Mouse (Mus musculus) cerebellum, postnatal 10 days (tissue): ENCODE measurements around the gene Marcksl1.

Experiments
- DNase-seq, 2 experiments: peaks; one replicate each; pipeline ENCODE4 v3.0.0; 2021; ENCODE audit warnings: mixed read lengths in 2 of 2

The Marcksl1 gene

GRCm38 (mm10) chr4:129513086-129513767, at the start of gene Marcksl1:
TSS of gene Marcksl1 (plus strand) at chr4:129513581.
- DNase-seq: peak; percentile 97 to 98

GRCm38 (mm10) chr4:129464286-129464815, 49.0 kb upstream of the Marcksl1 start:
- no peak for DNase-seq

GRCm38 (mm10) chr4:129476047-129476446, 37.3 kb upstream of the Marcksl1 start:
- DNase-seq: no peak

- DNase-seq: no peak
Observed at GRCm38 (mm10) chr4:129479863-129480262, 33.5 kb upstream of the Marcksl1 start.

GRCm38 (mm10) chr4:129481090-129481489, 32.3 kb upstream of the Marcksl1 start:
- no peak for DNase-seq

- peak; percentile 73 for DNase-seq
Observed at GRCm38 (mm10) chr4:129490972-129491880, 22.2 kb upstream of the Marcksl1 start, which contains the start of the genes Tssk3 and Fam229a. TSS of gene Tssk3 (minus strand) at chr4:129491022. TSS of gene Fam229a (plus strand) at chr4:129491190.

- peak in 1 of 2 experiments; percentile 37 for DNase-seq
Observed at GRCm38 (mm10) chr4:129494681-129495080, 18.7 kb upstream of the Marcksl1 start.

GRCm38 (mm10) chr4:129495672-129496562, 17.5 kb upstream of the Marcksl1 start:
- peak; percentile 43 to 63 for DNase-seq

- no peak for DNase-seq
Observed at GRCm38 (mm10) chr4:129496631-129497030, 16.8 kb upstream of the Marcksl1 start.

- DNase-seq: no peak
Observed at GRCm38 (mm10) chr4:129498941-129499340, 14.4 kb upstream of the Marcksl1 start.

- DNase-seq: no peak
Observed at GRCm38 (mm10) chr4:129500017-129500416, 13.4 kb upstream of the Marcksl1 start.

- DNase-seq: peak; percentile 75 to 85
Observed at GRCm38 (mm10) chr4:129500607-129501566, 12.5 kb upstream of the Marcksl1 start.

GRCm38 (mm10) chr4:129502327-129502888, 11.0 kb upstream of the Marcksl1 start:
- peak in 1 of 2 experiments; percentile 28 for DNase-seq

- peak; percentile 48 to 63 for DNase-seq
Observed at GRCm38 (mm10) chr4:129502901-129503444, 10.4 kb upstream of the Marcksl1 start.

- DNase-seq: no peak
Observed at GRCm38 (mm10) chr4:129505511-129505910, 7.9 kb upstream of the Marcksl1 start.

GRCm38 (mm10) chr4:129507434-129508236, 5.7 kb upstream of the Marcksl1 start:
- DNase-seq: no peak

- DNase-seq: no peak
Observed at GRCm38 (mm10) chr4:129508237-129508515, 5.2 kb upstream of the Marcksl1 start.

GRCm38 (mm10) chr4:129508834-129509600, 4.4 kb upstream of the Marcksl1 start:
- peak; percentile 85 to 86 for DNase-seq

GRCm38 (mm10) chr4:129509650-129510049, 3.7 kb upstream of the Marcksl1 start:
- peak in 1 of 2 experiments; percentile 26 for DNase-seq
